Mouse (Mus musculus) urinary bladder, adult 18-20 months (tissue): ENCODE results near the gene Rnps1.
A peak's percentile ranks its signal among the peaks of the same experiment; 100 is the strongest.
"Not testable (repeated sequence)": the region's sequence is repeated elsewhere in the genome, so short reads cannot be mapped to it uniquely, and the experiment has no call there.

Experiments used
- DNase-seq, 2 experiments: peaks; one replicate each; pipeline ENCODE4 v3.0.0; 2022; ENCODE audit warnings: low spot score in 2 of 2, mixed read lengths in 2 of 2

Rnps1 gene

GRCm38 (mm10) chr17:24427170-24427557, 12.8 kb downstream of the Rnps1 start:
- DNase-seq, result no peak

DNA sequence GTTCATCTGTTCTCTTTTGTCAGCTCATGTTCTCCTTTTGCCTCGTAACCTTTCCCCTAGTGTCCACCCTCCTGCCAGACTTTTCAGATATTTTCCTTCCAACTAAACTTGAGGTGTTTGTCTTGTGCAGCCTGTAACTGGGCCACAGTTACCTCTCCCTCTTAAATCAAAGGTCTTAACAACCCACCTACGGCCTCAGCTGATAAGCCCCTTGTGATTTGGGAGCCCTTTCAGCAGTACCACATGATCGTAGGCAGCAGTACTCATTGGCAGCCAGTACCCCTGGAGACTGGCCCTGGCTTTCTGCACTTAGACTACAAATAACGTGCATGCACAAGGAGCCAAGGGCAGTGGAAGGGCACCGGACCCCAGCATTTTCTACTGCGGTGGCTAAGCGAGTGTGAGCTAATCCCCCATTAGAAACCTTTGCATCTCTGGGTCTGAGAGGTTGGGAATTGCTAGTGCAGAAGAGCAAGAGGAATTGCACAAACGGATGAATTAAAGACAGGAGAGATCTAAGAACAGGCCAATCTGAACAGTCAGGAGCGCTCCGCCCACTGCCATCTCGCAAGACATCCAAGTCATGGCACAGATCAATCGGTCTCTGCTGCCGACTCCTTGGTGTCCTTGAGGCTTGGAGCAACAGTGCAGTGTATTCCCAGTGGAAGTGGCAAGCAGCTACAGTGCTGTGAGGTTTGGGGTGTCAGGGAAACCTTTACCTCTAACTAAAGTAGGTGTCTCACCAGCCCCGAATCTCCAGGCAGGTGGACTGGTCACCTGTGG, 15.0 kb downstream of the Rnps1 start:
- DNase-seq, result no peak

DNA sequence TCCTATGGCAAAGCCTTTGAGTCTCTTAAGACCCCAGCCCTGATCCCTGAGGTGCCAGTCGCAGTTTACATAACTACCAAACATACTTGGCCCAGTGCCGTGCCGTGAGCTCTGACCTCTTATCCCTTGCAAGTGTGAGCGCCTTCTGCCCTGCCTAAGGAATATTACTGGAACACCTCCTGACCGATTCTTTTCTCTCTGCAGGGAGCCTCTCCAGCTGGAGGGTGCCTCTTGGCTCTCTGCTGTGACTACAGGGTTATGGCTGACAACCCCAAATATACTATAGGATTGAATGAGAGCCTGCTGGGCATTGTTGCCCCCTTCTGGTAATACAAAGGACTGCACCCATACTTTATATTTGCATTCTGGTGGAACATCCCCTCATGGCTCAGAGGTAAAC, 22.7 kb downstream of the Rnps1 start:
- DNase-seq, result peak in 1 of 2 experiments; percentile 34

DNA sequence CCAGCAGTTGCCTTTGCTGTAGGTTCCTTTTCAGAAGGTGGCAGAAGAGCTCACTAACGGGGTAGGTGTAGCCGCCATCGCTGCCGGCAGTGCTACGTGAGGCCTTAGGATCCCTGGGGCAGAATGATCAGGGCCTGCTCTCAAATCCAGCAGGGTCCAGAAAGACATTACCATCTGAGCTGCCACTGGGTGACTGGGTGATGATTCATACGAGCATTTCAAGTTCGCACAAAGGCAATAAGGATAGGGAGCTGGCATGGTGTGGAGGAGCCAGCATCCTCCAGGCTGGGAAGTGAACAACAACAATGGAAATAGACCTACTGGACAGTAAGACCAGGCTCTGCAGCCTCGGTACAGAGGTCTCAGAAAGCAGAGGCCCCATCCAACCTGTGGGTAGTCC, 26.0 kb downstream of the Rnps1 start:
- no peak for DNase-seq

GRCm38 (mm10) chr17:24441148-24441547, 26.8 kb downstream of the Rnps1 start:
- no peak for DNase-seq

GRCm38 (mm10) chr17:24442107-24442506, 27.7 kb downstream of the Rnps1 start:
- DNase-seq, result peak; percentile 38 to 64

DNA sequence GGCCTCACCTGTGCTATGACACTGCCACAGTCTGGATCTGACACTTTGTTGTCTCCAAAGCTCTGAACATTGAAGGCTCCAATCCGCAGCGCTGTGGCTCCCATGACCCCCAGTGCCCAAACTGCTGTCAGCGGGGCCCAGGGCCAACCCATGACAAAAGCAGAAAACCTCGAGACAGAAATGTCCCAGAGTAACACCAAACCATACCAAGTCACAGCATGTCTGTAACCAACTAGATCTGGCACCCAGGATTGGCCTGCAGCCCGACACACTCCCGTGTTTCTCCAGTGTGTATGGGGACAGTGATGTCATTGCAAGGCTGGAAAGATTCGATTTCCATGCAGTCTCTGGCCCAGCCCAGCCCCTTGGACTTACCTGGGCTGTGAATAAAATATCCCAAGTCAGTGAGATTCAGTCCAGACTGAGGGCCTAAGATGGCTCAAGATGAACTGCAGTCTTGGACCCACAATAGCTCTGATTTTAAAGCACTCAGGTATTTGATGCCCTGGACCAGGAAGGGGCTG, 28.3 kb downstream of the Rnps1 start, which contains the start of gene Dnase1l2:
TSS of gene Dnase1l2 (minus strand) at position 474 of the 524 bp plus-strand sequence.
- DNase-seq, result peak; percentile 43 to 72

GRCm38 (mm10) chr17:24443409-24443808, 29.0 kb downstream of the Rnps1 start:
- peak; percentile 55 to 69 for DNase-seq

GRCm38 (mm10) chr17:24446590-24446989, 32.2 kb downstream of the Rnps1 start:
- no peak for DNase-seq

DNA sequence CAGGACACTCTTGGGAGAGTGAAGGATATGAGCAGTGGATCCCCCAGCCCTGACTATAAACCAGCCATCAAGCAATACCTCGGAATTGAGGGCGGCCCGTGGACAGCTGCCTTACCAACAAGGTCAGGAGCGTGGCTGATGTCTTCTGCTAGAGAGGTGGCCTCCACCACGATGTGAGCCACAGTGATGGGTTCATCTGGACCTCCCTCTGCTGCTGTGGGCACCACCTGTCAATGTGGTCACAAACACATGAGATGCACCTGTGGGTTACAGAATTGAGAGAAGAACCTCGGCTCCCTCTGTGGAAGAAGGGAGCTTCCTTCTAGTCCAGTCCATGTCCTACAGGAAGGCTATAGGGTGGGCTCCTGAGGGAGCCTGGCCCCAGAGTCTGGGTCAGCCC, 35.1 kb downstream of the Rnps1 start:
- no peak for DNase-seq

GRCm38 (mm10) chr17:24451220-24451619, 36.9 kb downstream of the Rnps1 start:
- no peak for DNase-seq

DNA sequence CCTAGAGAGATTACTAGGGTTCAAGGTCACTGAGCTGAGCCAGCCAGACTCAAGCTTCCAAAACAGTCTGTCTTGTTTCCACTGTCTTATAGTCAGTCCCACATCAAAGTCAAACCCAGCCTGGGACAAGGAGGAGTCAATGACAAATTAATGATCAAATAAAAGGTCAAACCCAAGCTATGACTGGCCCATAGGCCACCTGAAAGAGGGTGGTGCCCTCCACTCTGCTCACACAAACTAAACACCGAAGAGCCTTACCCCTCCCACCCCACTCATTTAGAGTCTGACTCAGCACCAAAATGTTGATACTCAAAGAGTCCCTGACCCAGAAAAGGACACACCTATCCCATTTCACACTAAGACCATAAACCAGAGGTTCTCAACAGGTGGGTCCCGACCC, 39.0 kb downstream of the Rnps1 start:
- DNase-seq, result no peak

DNA sequence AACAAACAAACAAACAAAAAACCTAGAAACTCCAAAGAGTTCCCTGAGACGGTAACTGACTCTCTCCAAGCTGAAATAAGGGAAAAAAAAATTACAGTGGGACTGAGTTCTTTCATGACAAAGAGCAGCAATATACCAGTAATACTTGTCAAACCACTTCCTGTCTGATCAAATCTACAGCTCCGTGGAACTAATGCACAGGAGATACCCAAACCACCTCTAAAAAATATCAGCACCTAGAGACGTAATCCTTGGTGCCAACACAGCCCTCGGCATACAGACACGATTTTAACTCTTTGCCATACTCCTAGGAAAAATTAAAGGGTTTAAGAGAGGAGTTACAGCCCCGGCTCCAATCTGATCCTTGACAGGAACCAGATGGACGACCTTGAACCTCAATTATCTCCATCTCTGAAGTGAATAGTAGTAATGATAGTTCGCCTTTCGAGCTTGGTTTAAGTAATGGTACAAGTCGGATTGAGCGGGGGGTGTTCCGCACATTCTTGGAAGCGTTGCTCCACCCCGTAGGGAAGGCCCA, 39.9 kb downstream of the Rnps1 start:
- DNase-seq, result no peak

- peak; percentile 99 to 100 for DNase-seq
Measured at GRCm38 (mm10) chr17:24454756-24455522, 40.6 kb downstream of the Rnps1 start.

- not testable (repeated sequence) for DNase-seq
Measured at GRCm38 (mm10) chr17:24455523-24456206, 41.3 kb downstream of the Rnps1 start.

DNA sequence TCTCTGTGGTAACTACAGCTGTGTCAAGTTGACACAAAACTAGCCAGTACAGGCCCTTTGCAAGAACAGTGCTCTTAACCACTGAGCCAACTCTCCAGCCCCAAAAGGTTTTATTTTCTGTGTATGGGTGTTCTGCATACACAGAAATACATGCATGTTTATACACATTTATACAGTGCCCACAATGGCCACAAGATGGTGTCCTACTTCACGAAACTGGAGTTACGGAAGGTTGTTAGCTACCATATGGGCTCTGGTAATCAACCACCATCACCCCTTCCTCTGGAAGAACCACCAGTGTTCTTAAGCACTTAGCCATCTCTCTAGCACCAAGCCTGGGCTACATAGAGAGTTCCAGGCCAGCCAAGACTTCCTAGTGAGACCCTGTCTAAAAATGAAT, 47.2 kb downstream of the Rnps1 start:
- DNase-seq, result no peak

DNA sequence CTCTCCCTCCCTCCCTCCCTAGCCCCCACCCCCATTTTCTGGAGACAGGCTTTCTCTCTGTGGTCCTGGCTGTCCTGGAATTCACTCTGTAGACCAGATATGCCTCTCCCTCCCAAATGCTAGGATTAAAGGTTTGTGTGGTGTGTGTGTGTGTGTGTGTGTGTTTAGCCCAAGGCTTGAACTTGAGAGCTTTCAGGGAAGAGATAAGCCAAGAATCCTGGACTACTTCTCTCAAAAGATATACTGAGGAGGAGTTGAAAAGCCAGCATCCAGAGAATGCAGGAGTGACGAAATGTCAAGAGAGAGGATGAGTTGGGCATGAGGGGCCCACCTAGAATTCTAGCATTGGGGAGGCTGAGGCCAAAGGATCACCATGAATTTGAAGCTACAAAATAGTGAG, 48.6 kb downstream of the Rnps1 start:
- DNase-seq, result no peak

GRCm38 (mm10) chr17:24463374-24464133, 49.2 kb downstream of the Rnps1 start:
- no peak for DNase-seq

GRCm38 (mm10) chr17:24468636-24469246, 54.4 kb downstream of the Rnps1 start:
- no peak for DNase-seq

GRCm38 (mm10) chr17:24469336-24469909, 55.1 kb downstream of the Rnps1 start:
- no peak for DNase-seq
